Mouse (Mus musculus): ENCODE measurements around the gene Mst1.
A peak's percentile ranks its signal among the peaks of the same experiment; 100 is the strongest.

Mst1 gene

GRCm38 (mm10) chr9:108056361-108057261, 23.6 kb upstream of the Mst1 start:
- no peak for DNase-seq (ENCODE audit: low spot score in 2 of 2)

- no peak for DNase-seq (ENCODE audit: low spot score in 2 of 2)
Measured at GRCm38 (mm10) chr9:108057262-108057562, 23.0 kb upstream of the Mst1 start.

- no peak for DNase-seq (ENCODE audit: low spot score in 2 of 2)
Measured at GRCm38 (mm10) chr9:108058291-108058690, 21.9 kb upstream of the Mst1 start.

- DNase-seq (ENCODE audit: low spot score in 2 of 2), result no peak
Measured at GRCm38 (mm10) chr9:108062142-108062541, 18.1 kb upstream of the Mst1 start.

GRCm38 (mm10) chr9:108063361-108063760, 16.9 kb upstream of the Mst1 start:
- no peak for DNase-seq (ENCODE audit: low spot score in 2 of 2)

- peak in 1 of 2 experiments; percentile 66 for DNase-seq (ENCODE audit: low spot score in 2 of 2)
Measured at GRCm38 (mm10) chr9:108065491-108066011, 14.7 kb upstream of the Mst1 start.

- no peak for DNase-seq (ENCODE audit: low spot score in 2 of 2)
Measured at GRCm38 (mm10) chr9:108067199-108067598, 13.0 kb upstream of the Mst1 start.

- DNase-seq (ENCODE audit: low spot score in 2 of 2), result peak in 1 of 2 experiments; percentile 81
Measured at GRCm38 (mm10) chr9:108067900-108068299, 12.3 kb upstream of the Mst1 start.

- no peak for DNase-seq (ENCODE audit: low spot score in 2 of 2)
Measured at GRCm38 (mm10) chr9:108069007-108069406, 11.2 kb upstream of the Mst1 start.

- DNase-seq (ENCODE audit: low spot score in 2 of 2), result no peak
Measured at GRCm38 (mm10) chr9:108069529-108069928, 10.7 kb upstream of the Mst1 start.

GRCm38 (mm10) chr9:108071801-108072200, 8.4 kb upstream of the Mst1 start:
- DNase-seq (ENCODE audit: low spot score in 2 of 2), result no peak

GRCm38 (mm10) chr9:108072481-108072924, 7.7 kb upstream of the Mst1 start:
- DNase-seq (ENCODE audit: low spot score in 2 of 2), result no peak

- DNase-seq (ENCODE audit: low spot score in 2 of 2), result no peak
Measured at GRCm38 (mm10) chr9:108073141-108073930, 6.9 kb upstream of the Mst1 start.

- no peak for DNase-seq (ENCODE audit: low spot score in 2 of 2)
Measured at GRCm38 (mm10) chr9:108082549-108082948, 2.3 kb downstream of the Mst1 start.

GRCm38 (mm10) chr9:108082988-108083431, 2.8 kb downstream of the Mst1 start, which contains the start of gene Rnf123:
Gene Rnf123, minus strand, starts transcription at chr9:108083346.
- DNase-seq (ENCODE audit: low spot score in 2 of 2), result no peak

GRCm38 (mm10) chr9:108083561-108083960, 3.3 kb downstream of the Mst1 start:
- DNase-seq (ENCODE audit: low spot score in 2 of 2), result no peak

GRCm38 (mm10) chr9:108085261-108085660, 5.0 kb downstream of the Mst1 start:
- DNase-seq (ENCODE audit: low spot score in 2 of 2), result no peak

- DNase-seq (ENCODE audit: low spot score in 2 of 2), result no peak
Measured at GRCm38 (mm10) chr9:108090611-108091120, 10.4 kb downstream of the Mst1 start.

- no peak for DNase-seq (ENCODE audit: low spot score in 2 of 2)
Measured at GRCm38 (mm10) chr9:108093586-108093985, 13.3 kb downstream of the Mst1 start.

- DNase-seq (ENCODE audit: low spot score in 2 of 2), result peak; percentile 82 to 83
Measured at GRCm38 (mm10) chr9:108094184-108094941, 14.1 kb downstream of the Mst1 start, which contains the start of gene Apeh. Gene Apeh, minus strand, starts transcription at chr9:108094606.

GRCm38 (mm10) chr9:108094998-108095411, 14.8 kb downstream of the Mst1 start:
- no peak for DNase-seq (ENCODE audit: low spot score in 2 of 2)
